Mouse (Mus musculus) liver, embryonic 15.5 days (tissue): ENCODE measurements around the gene Usp35. TPM values are rescaled to one million over a fixed set of nuclear protein-coding genes. Genes with fewer than 3 reads are reported as not detected.

Experiments
- ATAC-seq: fragments of 200-750 bp; cut with Nextera tagmentation; 2 replicates; pipeline ENCODE4 v1.8.0; 2017; ENCODE audit warnings: moderate number of reproducible peaks, mild to moderate bottlenecking, moderate library complexity; ENCODE audit not compliant: insufficient read depth
- H3K27ac ChIP-seq: fragments of 300-500 bp; sonication (generic); replicated peaks from 2 replicates; pipeline ENCODE4 v1.5.1; 2015; ENCODE audit warnings: mild to moderate bottlenecking, inconsistent platforms
- H3K27me3 ChIP-seq: fragments of 300-500 bp; sonication (generic); 2 replicates; pipeline ENCODE4 v1.6.1; 2015; ENCODE audit warnings: mild to moderate bottlenecking, inconsistent platforms
- H3K36me3 ChIP-seq: fragments of 300-500 bp; sonication (generic); replicated peaks from 2 replicates; pipeline ENCODE4 v1.6.1; 2015; ENCODE audit warnings: moderate library complexity, mild to moderate bottlenecking, inconsistent platforms
- H3K4me1 ChIP-seq: fragments of 300-500 bp; sonication (generic); replicated peaks from 2 replicates; pipeline ENCODE4 v1.6.1; 2015; ENCODE audit warnings: inconsistent platforms
- H3K4me2 ChIP-seq: fragments of 300-500 bp; sonication (generic); 2 replicates; pipeline ENCODE4 v1.6.1; 2015; ENCODE audit warnings: moderate library complexity, mild to moderate bottlenecking, inconsistent platforms
- H3K4me3 ChIP-seq: fragments of 300-500 bp; sonication (generic); replicated peaks from 2 replicates; pipeline ENCODE4 v1.5.1; 2015; ENCODE audit warnings: mild to moderate bottlenecking, inconsistent platforms
- H3K9ac ChIP-seq: fragments of 300-500 bp; sonication (generic); 2 replicates; pipeline ENCODE4 v1.6.1; 2015; ENCODE audit warnings: moderate library complexity, mild to moderate bottlenecking, inconsistent platforms
- H3K9me3 ChIP-seq: fragments of 300-500 bp; sonication (generic); replicated peaks from 2 replicates; pipeline ENCODE4 v1.6.1; 2016; ENCODE audit warnings: inconsistent platforms
- WGBS: fragments of 180-500 bp; shearing (Covaris S2); methylation state at CpG from one replicate; pipeline ENCODE4 v1.1.7; 2015; ENCODE audit warnings: mixed read lengths; ENCODE audit not compliant: insufficient replicate concordance; 5-methylcytosine and 5-hydroxymethylcytosine counted together
- polyA plus RNA-seq: library from polyadenylated mRNA; unstranded; fragments of >200 nt; fragmentation: Nextera tagmentation; extraction: Ambion mirVana; gene quantifications from 2 replicates; pipeline ENCODE4 v1.2.1, GENCODE M21; 2015

The Usp35 gene
- polyA plus RNA-seq, 1 experiment from 2014 or later = 0.07 TPM

DNA sequence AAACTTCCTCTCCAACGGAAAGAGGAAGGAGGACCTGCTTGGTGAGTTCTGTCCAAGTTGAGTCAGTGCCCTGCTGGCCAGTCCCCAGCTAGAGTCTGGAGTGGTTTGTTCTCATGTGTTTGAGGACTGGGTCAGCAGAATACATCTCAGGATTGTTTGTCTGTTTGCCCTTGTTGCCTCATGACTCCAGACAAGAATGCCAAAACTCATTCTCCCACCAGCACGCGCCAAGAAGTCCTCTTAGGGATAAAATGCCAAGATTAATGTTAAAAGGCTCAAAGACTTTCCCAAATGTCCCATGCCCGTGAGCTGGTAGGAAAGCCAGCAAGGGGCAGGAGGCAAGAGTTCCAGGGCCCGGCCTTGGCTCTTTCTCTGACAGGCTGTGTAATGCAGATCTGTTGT, 25.1 kb upstream of the Usp35 start:
- 59% methylated on average over 5 of the region's 5 CpGs for WGBS
- ATAC-seq = no peak

DNA sequence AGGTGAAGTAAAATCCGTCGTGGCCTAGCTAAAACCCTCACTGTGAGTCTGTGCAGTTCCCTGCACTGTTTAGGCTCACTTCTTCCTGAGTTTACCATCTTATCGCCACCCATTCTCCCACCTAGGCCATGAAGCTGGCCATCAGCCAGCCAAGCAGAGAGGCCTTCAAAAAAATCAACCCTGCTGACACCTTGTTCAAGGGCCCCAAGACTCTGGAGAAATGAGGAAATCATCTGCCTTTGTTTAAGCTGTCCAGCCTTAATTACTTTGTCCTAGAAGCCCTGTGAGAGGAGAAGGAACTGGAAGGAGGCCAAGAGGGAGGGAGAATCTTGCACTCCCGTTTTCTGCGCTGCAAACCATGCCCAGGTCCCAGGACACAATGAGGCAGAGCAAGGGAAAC, 24.4 kb upstream of the Usp35 start:
- H3K27me3 ChIP-seq = no peaks in the 10 kb centered on the region; the same call in none of the 2 replicates
- H3K36me3 ChIP-seq = no peaks in the 10 kb centered on the region
- H3K27ac ChIP-seq = no peak overlapping the region
- no peak overlapping the region for H3K4me2 ChIP-seq
- no peak overlapping the region for H3K9ac ChIP-seq
- H3K4me3 ChIP-seq = no peak overlapping the region
- H3K4me1 ChIP-seq = 0 out of 2 replicates have a peak, but pooled peaks cover 6% of the 10 kb centered on the region
- no peaks in the 10 kb centered on the region for H3K9me3 ChIP-seq
- no peak for ATAC-seq
- WGBS = 54% methylated on average over 5 of the region's 5 CpGs

More for the DNA sequence above, 25.1 kb upstream of the Usp35 start:
- Histone ChIP-seq H3K4me2 (no peak overlapping the region), H3K27me3 (no peaks in the 10 kb centered on the region; the same call in none of the 2 replicates), H3K27ac (no peak overlapping the region), H3K9me3 (no peaks in the 10 kb centered on the region), H3K4me1 (0 out of 2 replicates have a peak, but pooled peaks cover 6% of the 10 kb centered on the region), H3K4me3 (no peak overlapping the region), H3K36me3 (no peaks in the 10 kb centered on the region), H3K9ac (no peak overlapping the region)

DNA sequence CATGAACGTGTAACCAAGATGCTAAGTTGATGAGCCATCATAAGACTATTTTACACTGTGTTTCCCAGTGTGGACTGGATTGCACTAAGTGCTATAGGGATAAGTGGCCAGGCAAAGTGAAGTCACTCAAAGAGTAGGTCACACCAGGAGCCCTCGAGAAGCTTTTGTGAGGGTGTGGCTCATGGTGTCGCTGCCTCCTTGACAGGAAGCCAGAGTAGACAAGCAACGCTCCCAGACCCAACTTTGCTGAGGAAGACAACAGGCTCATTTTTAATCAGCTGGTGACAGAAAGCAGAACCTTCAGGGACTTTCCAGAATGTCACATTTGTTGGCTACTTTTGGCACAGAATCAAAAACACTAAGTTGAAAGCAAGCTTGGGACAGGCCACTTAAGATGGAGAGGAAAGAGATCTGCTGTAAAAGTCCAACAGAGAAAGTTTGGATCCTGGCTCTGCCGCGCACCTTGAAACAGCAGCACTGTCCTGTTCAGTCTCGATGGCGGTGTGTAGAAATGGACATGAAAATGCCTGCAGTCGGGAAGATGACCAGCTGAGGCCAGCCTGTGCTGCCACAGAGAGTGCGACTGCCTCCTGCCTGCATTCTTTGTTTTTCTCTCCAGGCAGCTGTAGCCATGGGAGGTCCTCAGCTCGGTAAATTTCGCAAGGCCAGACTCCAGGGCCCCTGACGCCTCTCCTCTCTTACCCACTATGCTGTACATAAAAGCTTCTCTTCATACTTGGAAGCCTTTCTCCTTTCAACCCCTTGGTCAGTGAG, 23.4 kb upstream of the Usp35 start:
- H3K36me3 ChIP-seq = no peaks in the 10 kb centered on the region
- H3K27ac ChIP-seq = no peak overlapping the region; the same call in 1 of the 2 replicates
- no peak for ATAC-seq
- H3K4me3 ChIP-seq = no peak overlapping the region
- H3K9ac ChIP-seq = no peak overlapping the region
- no peaks in the 10 kb centered on the region for H3K9me3 ChIP-seq
- WGBS = 42% methylated on average over 13 of the region's 13 CpGs
- H3K4me2 ChIP-seq = no peak overlapping the region
- H3K27me3 ChIP-seq = no peaks in the 10 kb centered on the region; the same call in 1 of the 2 replicates
- H3K4me1 ChIP-seq = 0 out of 2 replicates have a peak, but pooled peaks cover 6% of the 10 kb centered on the region

DNA sequence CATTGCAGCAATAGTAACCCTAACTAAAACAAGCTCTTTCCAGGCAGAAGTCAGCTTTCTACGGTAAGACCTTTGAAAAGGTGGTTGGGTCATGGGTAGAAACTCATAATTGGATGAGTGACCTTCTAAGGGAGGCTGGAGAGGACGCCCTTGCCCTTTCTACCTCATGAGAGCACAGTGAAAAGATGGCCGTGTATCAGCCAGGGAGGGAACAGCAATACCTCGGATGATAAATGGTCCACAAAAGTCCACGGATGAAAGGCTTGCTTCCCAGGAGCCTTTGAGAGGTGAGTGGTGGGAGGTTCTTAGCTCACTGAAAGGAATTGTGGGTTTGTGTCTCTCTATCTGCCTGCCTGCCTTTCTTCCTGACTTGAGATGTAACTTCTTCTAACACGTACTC, 21.5 kb upstream of the Usp35 start:
- no peaks in the 10 kb centered on the region; the same call in 1 of the 2 replicates for H3K27me3 ChIP-seq
- no peak overlapping the region for H3K27ac ChIP-seq
- ATAC-seq = no peak
- no peaks in the 10 kb centered on the region for H3K36me3 ChIP-seq
- H3K4me1 ChIP-seq = 0 out of 2 replicates have a peak, but pooled peaks cover 6% of the 10 kb centered on the region
- no peak overlapping the region for H3K9ac ChIP-seq
- 63% methylated on average over 6 of the region's 6 CpGs for WGBS
- no peaks in the 10 kb centered on the region for H3K9me3 ChIP-seq
- H3K4me2 ChIP-seq = no peak overlapping the region
- H3K4me3 ChIP-seq = no peak overlapping the region

DNA sequence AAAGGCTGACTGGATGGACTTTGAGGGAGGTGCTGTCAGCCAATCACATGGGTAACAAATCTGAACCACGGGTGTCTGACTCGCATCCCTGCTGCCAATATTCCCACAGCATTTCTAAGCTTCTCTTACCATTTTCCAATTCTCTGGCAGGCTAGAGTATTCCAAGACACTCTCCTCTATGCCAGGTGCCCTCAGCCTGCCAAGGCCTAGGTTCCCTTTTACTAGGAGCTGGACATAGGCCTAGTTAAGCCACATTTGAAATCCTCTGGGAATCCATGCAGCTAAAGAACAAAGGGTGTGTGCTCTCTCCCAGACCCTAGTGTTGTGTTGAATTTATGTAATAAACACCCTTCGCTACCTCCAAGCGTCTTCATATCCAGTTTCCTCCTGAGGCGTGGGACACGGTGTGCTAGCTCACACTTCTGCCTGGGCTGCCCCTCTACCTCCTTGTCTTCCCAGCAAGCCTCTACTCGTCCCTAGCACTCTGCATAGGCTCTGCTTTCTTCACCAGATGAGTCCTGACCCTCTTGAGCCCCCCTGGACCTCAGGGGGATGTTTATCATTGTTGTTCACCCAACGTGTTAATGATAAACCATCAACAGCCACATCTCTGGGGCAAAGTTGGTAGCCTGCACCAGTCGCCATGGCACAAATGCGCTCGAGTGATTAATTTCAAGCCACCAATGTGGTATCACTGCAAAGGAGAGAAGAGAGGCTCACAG, 20.1 kb upstream of the Usp35 start:
- 65% methylated on average over 11 of the region's 11 CpGs for whole genome bisulfite sequencing
- no peaks in the 10 kb centered on the region; the same call in 1 of the 2 replicates for H3K27me3 ChIP-seq
- peaks cover 6% of the 10 kb centered on the region; the same call in 1 of the 2 replicates for H3K4me1 ChIP-seq
- no peaks in the 10 kb centered on the region for H3K9me3 ChIP-seq
- H3K36me3 ChIP-seq = no peaks in the 10 kb centered on the region
- no peak for ATAC-seq
- no peak overlapping the region for H3K27ac ChIP-seq
- H3K4me2 ChIP-seq = no peak overlapping the region
- H3K4me3 ChIP-seq = no peak overlapping the region
- no peak overlapping the region for H3K9ac ChIP-seq

DNA sequence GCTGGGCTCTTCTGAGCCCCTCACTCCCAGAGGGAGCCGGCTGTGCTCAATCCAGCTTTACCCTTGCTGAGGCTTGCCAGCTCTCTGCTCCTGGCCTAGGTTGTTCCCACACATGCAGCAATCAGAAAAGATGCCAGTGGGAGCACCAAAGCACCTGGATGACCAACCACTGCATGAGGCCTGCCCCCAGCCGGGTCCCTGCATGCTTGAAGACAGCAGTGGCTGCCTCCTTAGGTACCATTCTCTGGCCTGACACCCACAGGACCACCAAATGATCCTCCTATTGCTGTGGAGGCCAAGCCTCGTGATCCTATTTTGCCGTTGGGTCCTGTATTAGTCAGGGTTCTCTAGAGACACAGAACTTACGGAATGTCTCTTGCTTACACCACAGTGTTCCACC, 19.1 kb upstream of the Usp35 start:
- Histone ChIP-seq H3K4me1 (peaks cover 11% of the 10 kb centered on the region), H3K27me3 (no peaks in the 10 kb centered on the region; the same call in 1 of the 2 replicates), H3K4me2 (no peak overlapping the region), H3K27ac (no peak overlapping the region), H3K9ac (no peak overlapping the region), H3K36me3 (no peaks in the 10 kb centered on the region), H3K9me3 (no peaks in the 10 kb centered on the region), H3K4me3 (no peak overlapping the region)
- ATAC-seq = no peak
- WGBS = 69% methylated on average over 5 of the region's 5 CpGs

DNA sequence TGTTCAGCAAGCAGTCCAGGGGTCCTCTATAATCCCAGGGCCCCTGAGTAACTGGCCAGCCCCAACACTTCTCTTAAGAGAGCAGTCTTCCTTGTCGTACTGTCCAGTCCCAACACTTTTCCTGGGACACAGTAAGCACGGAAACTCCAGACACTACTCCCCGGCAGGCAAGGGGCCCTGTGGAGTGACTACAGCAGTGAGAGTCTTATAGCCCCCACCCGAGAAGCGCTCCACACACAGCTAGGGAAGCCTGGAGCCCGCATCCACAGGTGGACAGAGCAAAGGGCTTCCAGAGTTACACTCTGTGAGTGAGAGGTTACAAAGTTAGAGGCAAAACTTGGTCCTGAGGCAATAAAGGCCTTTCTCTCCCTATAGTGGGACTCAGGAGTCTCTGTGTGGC, 17.6 kb upstream of the Usp35 start:
- 69% methylated on average over 6 of the region's 6 CpGs for WGBS
- Histone ChIP-seq H3K4me1 (peaks cover 5% of the 10 kb centered on the region), H3K9ac (no peak overlapping the region), H3K4me3 (no peak overlapping the region), H3K36me3 (no peaks in the 10 kb centered on the region), H3K27ac (no peak overlapping the region), H3K27me3 (no peaks in the 10 kb centered on the region), H3K9me3 (no peaks in the 10 kb centered on the region), H3K4me2 (no peak overlapping the region)
- ATAC-seq = no peak

DNA sequence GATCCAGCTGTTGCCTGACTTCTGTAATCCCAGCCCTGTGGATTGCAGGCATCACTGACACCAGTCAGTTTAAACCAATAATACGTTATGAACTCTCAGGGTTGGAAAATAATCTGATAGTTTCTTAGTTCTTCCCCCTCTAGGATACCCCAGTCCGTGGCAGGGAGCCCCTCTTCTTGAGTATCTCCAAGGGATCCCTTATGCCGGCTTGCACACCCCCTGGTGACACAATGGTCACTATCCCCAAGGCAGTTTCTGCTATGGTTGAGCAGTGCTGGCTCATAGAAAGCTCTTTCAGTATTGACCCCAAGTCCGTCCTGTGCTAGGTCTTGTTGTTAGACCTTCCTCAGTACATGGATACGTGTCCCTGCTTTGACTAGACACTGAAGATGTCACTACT, 17.0 kb upstream of the Usp35 start:
- no peak for ATAC-seq
- H3K27me3 ChIP-seq = no peaks in the 10 kb centered on the region
- WGBS = 63% methylated on average over 5 of the region's 5 CpGs

DNA sequence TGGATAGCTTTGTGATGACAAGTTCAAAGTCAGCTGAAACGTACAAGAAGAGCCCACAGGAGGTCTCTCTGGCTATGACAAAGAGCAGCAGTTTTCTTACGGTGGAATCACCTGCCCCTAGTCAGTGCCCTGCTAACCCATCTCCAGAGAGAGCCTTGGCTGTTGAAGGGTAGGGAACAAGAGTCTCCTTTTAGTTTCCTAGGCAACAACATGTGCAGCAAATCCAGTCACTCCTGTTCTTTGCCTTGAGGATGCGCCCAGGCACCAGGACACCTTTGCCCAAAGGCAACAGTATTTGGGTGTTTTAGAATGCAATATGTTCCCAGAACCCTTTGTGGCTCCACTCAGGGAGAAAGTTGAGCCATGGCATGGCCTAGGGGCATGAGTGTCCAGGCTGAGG, 16.5 kb upstream of the Usp35 start:
- Histone ChIP-seq H3K4me1 (peaks cover 5% of the 10 kb centered on the region), H3K36me3 (no peaks in the 10 kb centered on the region), H3K9me3 (no peaks in the 10 kb centered on the region), H3K27ac (no peak overlapping the region), H3K4me2 (no peak overlapping the region), H3K27me3 (no peaks in the 10 kb centered on the region), H3K9ac (no peak overlapping the region), H3K4me3 (no peak overlapping the region)
- 72% methylated on average over 3 of the region's 3 CpGs for WGBS
- ATAC-seq = no peak

More for the DNA sequence above, 17.0 kb upstream of the Usp35 start:
- H3K4me3 ChIP-seq = no peak overlapping the region
- no peak overlapping the region for H3K9ac ChIP-seq
- no peak overlapping the region for H3K4me2 ChIP-seq
- no peaks in the 10 kb centered on the region for H3K36me3 ChIP-seq
- peaks cover 5% of the 10 kb centered on the region for H3K4me1 ChIP-seq
- H3K9me3 ChIP-seq = no peaks in the 10 kb centered on the region
- H3K27ac ChIP-seq = no peak overlapping the region

DNA sequence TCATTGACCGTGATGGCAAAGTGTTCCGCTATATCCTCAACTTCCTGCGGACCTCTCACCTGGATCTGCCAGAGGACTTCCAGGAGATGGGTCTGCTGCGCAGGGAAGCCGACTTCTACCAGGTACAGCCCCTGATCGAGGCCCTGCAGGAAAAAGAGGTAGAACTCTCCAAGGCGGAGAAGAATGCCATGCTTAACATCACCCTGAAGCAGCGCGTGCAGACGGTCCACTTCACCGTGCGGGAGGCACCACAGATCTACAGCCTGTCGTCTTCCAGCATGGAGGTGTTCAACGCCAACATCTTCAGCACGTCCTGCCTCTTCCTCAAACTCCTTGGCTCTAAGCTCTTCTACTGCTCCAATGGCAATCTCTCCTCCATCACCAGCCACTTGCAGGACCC, 15.6 kb upstream of the Usp35 start:
- Histone ChIP-seq H3K4me2 (no peak overlapping the region), H3K4me3 (no peak overlapping the region), H3K27me3 (no peaks in the 10 kb centered on the region), H3K9me3 (no peaks in the 10 kb centered on the region), H3K4me1 (peaks cover 5% of the 10 kb centered on the region), H3K27ac (no peak overlapping the region), H3K36me3 (no peaks in the 10 kb centered on the region), H3K9ac (no peak overlapping the region)
- ATAC-seq = no peak
- WGBS = 84% methylated on average over 15 of the region's 15 CpGs

DNA sequence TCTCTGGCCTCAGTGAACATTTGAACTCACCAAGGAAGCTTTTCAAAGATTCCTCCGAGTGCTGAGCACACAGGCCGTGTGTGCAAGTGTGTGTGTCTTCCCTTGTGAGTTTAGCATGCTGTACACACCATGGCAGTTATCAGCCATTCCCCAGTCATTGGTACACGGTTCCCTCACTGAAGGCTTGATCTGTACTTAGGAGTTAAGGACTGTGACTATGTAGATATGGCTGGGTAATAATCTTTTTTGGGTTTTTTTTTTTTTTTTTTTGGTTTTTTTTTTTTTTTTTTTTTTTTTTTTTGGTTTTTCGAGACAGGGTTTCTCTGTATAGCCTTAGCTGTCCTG, 15.0 kb upstream of the Usp35 start:
- Histone ChIP-seq H3K4me2 (peak overlapping the region; percentile 23; the same call in 1 of the 2 replicates), H3K4me3 (no peak overlapping the region), H3K27me3 (no peaks in the 10 kb centered on the region), H3K4me1 (peaks cover 10% of the 10 kb centered on the region), H3K36me3 (no peaks in the 10 kb centered on the region), H3K9ac (0 out of 2 replicates have a peak overlapping the region, but pooled peaks have one; percentile 4), H3K27ac (no peak overlapping the region), H3K9me3 (no peaks in the 10 kb centered on the region)
- peak; percentile 71; the same call in 1 of the 2 replicates for ATAC-seq
- 22% methylated on average over 4 of the region's 4 CpGs for WGBS
